Mouse (Mus musculus): Measurements from ENCODE around the gene Dnajc28.

DNA sequence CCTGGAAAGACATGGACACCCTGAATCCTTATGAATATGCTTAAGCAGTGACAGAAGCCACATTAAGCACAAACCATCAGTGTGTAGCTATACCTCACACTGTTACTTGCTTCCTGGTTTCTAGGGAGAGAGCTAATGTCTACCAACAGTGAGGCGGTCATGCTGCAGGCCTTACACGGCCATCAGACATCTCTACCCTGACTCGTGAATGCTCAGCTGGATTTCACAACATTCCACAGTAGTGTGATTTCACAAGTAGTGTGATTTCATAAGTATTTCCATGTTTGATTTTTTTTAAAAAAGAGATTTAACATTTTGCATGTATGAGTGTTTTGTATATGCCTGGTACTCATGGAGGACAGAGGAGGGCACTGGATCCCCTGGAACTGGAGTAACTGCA lies 9.8 kb upstream of the Dnajc28 start:
- no peak for TF ChIP-seq POLR2A (IDR thresholded peaks at IDR 0.05; ENCODE audit: borderline replicate concordance, extremely low read depth, insufficient read depth, insufficient read length, poor library complexity, severe bottlenecking)
- TF ChIP-seq CTCF (IDR thresholded peaks at IDR 0.05; ENCODE audit: borderline replicate concordance, extremely low read depth, insufficient read depth, insufficient read length): no peak
